Mouse (Mus musculus) ES-Bruce4 (cell line): ENCODE measurements around the gene Il10ra. TPM values are rescaled to one million over a fixed set of nuclear protein-coding genes. Genes with fewer than 3 reads are reported as not detected.

ENCODE experiments used
- H3K27ac ChIP-seq: 2 replicates; pipeline ENCODE4 v1.5.1; 2012; ENCODE audit warnings: low read length, inconsistent platforms; ENCODE audit not compliant: insufficient read depth
- H3K27me3 ChIP-seq: 2 replicates; pipeline ENCODE4 v1.6.1; 2012; ENCODE audit warnings: mild to moderate bottlenecking, low read length, inconsistent platforms; ENCODE audit not compliant: control insufficient read depth, poor library complexity, insufficient read depth, severe bottlenecking
- H3K36me3 ChIP-seq: 2 replicates; pipeline ENCODE4 v1.6.1; 2012; ENCODE audit warnings: inconsistent platforms, mild to moderate bottlenecking, low read length, moderate library complexity; ENCODE audit not compliant: control insufficient read depth, poor library complexity, insufficient read depth, severe bottlenecking
- H3K4me1 ChIP-seq: one replicate; pipeline ENCODE4 v1.8.1; 2011; ENCODE audit warnings: low read length; ENCODE audit not compliant: control insufficient read depth, insufficient read depth
- H3K4me3 ChIP-seq: 2 replicates; pipeline ENCODE4 v1.5.1; 2011; ENCODE audit warnings: low read depth, mild to moderate bottlenecking, low read length
- H3K9ac ChIP-seq: 2 replicates; pipeline ENCODE4 v1.6.1; 2012; ENCODE audit warnings: low read depth, mild to moderate bottlenecking, inconsistent platforms; ENCODE audit not compliant: poor library complexity, severe bottlenecking
- H3K9me3 ChIP-seq: replicated peaks from 2 replicates; pipeline ENCODE4 v1.6.1; 2012; ENCODE audit warnings: mild to moderate bottlenecking, low read length, inconsistent platforms; ENCODE audit not compliant: control insufficient read depth, poor library complexity, insufficient read depth, severe bottlenecking
- CTCF ChIP-seq: IDR thresholded peaks from one replicate; pipeline ENCODE4 v1.8.1; 2011; ENCODE audit warnings: low read depth, low read length
- EP300 ChIP-seq: IDR thresholded peaks from 2 replicates; pipeline ENCODE4 v1.6.1; 2011; ENCODE audit warnings: low read depth, low read length; ENCODE audit not compliant: insufficient read depth
- POLR2A ChIP-seq: IDR thresholded peaks from one replicate; pipeline ENCODE4 v1.8.1; 2011; ENCODE audit warnings: low read length; ENCODE audit not compliant: insufficient read depth
- polyA plus RNA-seq: library from polyadenylated mRNA; stranded (reverse); fragments of >200 nt; gene quantifications from 2 replicates; pipeline ENCODE4 v1.2.4, GENCODE M21; 2011; ENCODE audit warnings: low read depth; ENCODE audit not compliant: missing spikeins, insufficient read depth, insufficient read length

Gene Il10ra
- polyA plus RNA-seq, 1 experiment = not detected

DNA sequence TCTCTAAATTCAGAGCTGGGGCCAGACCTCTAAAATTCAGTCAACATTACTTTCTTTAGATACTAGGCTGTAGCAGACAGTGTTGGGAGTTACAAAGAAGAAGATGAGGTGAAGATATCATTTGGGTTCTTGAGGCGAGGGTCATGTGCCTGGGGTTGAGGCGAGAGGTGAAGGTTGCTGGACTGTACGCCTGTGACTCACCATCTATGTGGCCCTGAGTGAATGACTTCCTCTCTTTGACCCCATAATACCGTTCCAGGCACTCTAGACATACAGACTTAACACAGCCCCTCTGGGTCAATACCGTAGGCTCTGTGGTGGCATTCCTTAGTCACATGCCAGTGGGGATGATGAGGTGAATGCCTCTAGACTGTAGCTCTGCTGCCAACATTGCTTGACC lies 13.5 kb upstream of the Il10ra start:
- H3K4me3 ChIP-seq = no peak overlapping the region
- no peaks in the 10 kb centered on the region for H3K27me3 ChIP-seq
- no peaks in the 10 kb centered on the region for H3K36me3 ChIP-seq
- H3K4me1 ChIP-seq = no peaks in the 10 kb centered on the region
- H3K9me3 ChIP-seq = no peaks in the 10 kb centered on the region
- TF ChIP-seq POLR2A (no peak), EP300 (no peak), CTCF (no peak)
- H3K9ac ChIP-seq = no peak overlapping the region
- no peak overlapping the region for H3K27ac ChIP-seq

DNA sequence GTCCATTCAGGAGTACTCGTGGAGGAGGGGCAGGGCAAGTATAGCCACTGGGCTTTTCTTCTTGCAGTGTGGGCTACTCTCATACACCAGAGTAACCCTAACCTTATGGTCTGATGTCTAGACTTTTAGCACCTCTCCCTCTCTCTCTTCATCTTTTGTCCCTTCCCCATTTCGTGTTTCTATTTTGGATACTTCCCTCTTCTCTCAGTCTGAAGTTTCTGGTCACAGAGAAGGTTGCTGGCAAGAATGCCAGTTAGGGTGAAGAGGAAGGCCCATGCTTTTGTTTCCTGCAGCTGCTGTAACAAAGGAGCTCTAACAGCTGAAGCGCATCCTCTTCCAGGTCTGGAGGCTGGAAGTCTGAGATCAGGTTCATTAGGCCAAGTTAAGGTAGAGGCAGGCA lies 11.9 kb upstream of the Il10ra start:
- Histone ChIP-seq H3K27ac (no peak overlapping the region), H3K9me3 (no peaks in the 10 kb centered on the region), H3K36me3 (no peaks in the 10 kb centered on the region), H3K27me3 (no peaks in the 10 kb centered on the region), H3K9ac (no peak overlapping the region), H3K4me3 (no peak overlapping the region), H3K4me1 (no peaks in the 10 kb centered on the region)
- TF ChIP-seq POLR2A = no peak
- no peak for TF ChIP-seq CTCF
- no peak for TF ChIP-seq EP300

DNA sequence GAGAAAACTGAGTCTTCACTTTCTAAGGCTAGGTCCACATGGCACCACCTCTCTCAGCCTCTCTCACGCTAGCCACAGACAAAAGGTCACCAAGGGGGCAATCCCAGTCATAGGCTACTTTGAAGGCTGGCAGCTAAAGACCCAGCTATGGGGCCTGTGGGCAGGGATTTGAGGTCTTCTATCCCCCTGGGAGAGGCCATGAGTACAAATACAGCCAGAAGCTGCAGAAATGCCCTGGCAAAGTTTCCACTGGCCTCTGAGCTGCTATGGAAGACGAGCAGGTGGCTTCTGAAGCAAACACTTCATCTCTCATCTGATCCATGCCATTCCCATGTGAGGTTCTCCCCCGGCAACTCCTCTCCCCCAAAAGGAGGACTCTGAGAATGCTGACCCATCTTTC lies 11.1 kb upstream of the Il10ra start:
- TF ChIP-seq CTCF = no peak
- no peak for TF ChIP-seq EP300
- no peak for TF ChIP-seq POLR2A
- H3K36me3 ChIP-seq = no peaks in the 10 kb centered on the region
- H3K27ac ChIP-seq = no peak overlapping the region

DNA sequence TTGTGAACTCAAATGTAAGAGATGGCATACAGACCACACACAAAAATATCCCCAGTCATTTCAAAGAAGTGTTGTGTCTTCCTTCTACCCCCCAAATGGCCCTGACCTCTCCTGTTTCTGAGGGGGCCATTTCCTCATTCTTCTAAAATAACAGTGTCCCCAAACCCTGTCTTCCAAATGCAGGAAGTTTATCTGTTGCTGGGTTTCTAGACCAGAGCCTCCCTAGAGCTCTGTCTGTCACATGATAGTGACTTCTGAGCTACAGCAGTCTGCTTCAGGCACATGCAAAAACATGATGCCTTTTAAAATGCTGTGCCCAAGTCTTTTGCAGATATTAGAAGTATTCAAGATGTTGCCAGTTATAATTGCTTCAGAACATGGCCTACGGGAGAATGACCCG lies 5.7 kb upstream of the Il10ra start:
- TF ChIP-seq EP300 = no peak
- TF ChIP-seq CTCF = no peak
- TF ChIP-seq POLR2A = no peak
- Histone ChIP-seq H3K27ac (no peak overlapping the region), H3K4me1 (no peaks in the 10 kb centered on the region), H3K36me3 (no peaks in the 10 kb centered on the region), H3K9me3 (no peaks in the 10 kb centered on the region), H3K9ac (no peak overlapping the region), H3K27me3 (no peaks in the 10 kb centered on the region), H3K4me3 (no peak overlapping the region)

More for the DNA sequence above, 11.1 kb upstream of the Il10ra start:
- Histone ChIP-seq H3K9ac (no peak overlapping the region), H3K9me3 (no peaks in the 10 kb centered on the region), H3K4me3 (no peak overlapping the region), H3K27me3 (no peaks in the 10 kb centered on the region), H3K4me1 (no peaks in the 10 kb centered on the region)

DNA sequence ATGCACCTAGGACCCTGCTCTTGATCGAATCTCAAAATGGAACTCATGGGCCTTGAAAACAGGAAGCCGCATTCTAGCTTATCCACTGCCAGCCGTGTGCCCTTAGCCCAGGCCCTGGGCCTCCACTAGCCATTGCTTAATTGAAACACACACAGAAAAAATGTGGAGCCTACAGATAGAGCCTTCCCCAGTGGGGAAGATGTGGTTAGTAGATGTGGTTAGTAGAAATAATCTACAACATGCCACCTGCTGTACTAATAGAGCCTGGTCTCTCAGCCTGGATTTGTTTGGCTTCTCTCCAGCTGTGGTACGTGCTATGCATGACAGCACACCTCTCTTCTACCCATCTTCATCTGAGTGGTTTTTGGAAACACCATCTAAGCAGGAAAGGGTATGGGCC lies 5.3 kb upstream of the Il10ra start:
- H3K9ac ChIP-seq = no peak overlapping the region
- H3K4me1 ChIP-seq = no peaks in the 10 kb centered on the region
- H3K9me3 ChIP-seq = no peaks in the 10 kb centered on the region
- no peaks in the 10 kb centered on the region for H3K27me3 ChIP-seq
- H3K36me3 ChIP-seq = no peaks in the 10 kb centered on the region
- H3K27ac ChIP-seq = no peak overlapping the region
- TF ChIP-seq CTCF = no peak
- no peak for TF ChIP-seq EP300
- TF ChIP-seq POLR2A = no peak
- no peak overlapping the region for H3K4me3 ChIP-seq

DNA sequence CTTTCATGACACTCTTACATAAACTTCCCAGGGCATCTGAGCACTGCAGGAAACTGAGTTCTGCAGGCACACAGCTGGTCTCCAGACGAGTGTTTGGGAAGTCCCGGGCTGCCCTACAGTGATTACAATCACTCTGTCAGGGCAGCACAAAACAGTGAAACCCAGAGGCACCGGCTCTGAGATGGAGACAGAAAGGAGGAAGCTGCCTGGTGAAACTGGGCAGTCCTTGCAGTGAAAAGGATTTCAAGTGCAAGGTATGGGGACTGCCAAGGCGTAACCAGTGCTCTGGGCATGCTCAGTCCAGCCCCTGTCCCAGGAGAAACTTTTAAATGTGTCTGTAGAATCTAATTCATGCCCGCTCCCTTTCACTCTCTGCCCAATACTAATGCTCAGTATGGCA lies 3.3 kb upstream of the Il10ra start:
- no peaks in the 10 kb centered on the region for H3K27me3 ChIP-seq
- TF ChIP-seq POLR2A (no peak), CTCF (no peak), EP300 (no peak)

More for the DNA sequence above, 3.3 kb upstream of the Il10ra start:
- H3K36me3 ChIP-seq = no peaks in the 10 kb centered on the region
- no peak overlapping the region for H3K4me3 ChIP-seq
- no peak overlapping the region for H3K27ac ChIP-seq
- H3K4me1 ChIP-seq = no peaks in the 10 kb centered on the region
- no peak overlapping the region for H3K9ac ChIP-seq
- H3K9me3 ChIP-seq = no peaks in the 10 kb centered on the region
